Mouse (Mus musculus): ENCODE measurements around the gene Cables2. TPM values are rescaled to one million over a fixed set of nuclear protein-coding genes. Genes with fewer than 3 reads are reported as not detected.
A peak's percentile ranks its signal among the peaks of the same experiment; 100 is the strongest.

Cables2 gene
- polyA plus RNA-seq, 1 experiment: 13.2 TPM

- Histone ChIP-seq H3K36me3 (ENCODE audit: control insufficient read depth, insufficient read depth, low read length, poor library complexity, severe bottlenecking) (no peaks in the 10 kb centered on the region), H3K4me3 (ENCODE audit: low read depth, low read length) (no peak overlapping the region), H3K9me3 (replicated peaks; ENCODE audit: control insufficient read depth, insufficient read depth, low read length, poor library complexity, severe bottlenecking) (no peaks in the 10 kb centered on the region), H3K9ac (ENCODE audit: low read depth, poor library complexity, severe bottlenecking) (no peak overlapping the region), H3K27me3 (ENCODE audit: control insufficient read depth, insufficient read depth, low read length, poor library complexity, severe bottlenecking) (no peaks in the 10 kb centered on the region), H3K4me1 (ENCODE audit: control insufficient read depth, insufficient read depth, low read length) (peaks cover 6% of the 10 kb centered on the region), H3K27ac (ENCODE audit: insufficient read depth, low read length) (peak overlapping the region; percentile 77)
- TF ChIP-seq CTCF (IDR thresholded peaks at IDR 0.05; ENCODE audit: low read depth, low read length) (no peak), EP300 (IDR thresholded peaks at IDR 0.05; ENCODE audit: insufficient read depth, low read depth, low read length) (peak; percentile 59; the same call in 1 of the 2 replicates)
Measured at GRCm38 (mm10) chr2:180276851-180277259, 3.6 kb upstream of the Cables2 start.

GRCm38 (mm10) chr2:180276385-180276784 is 3.1 kb upstream of the Cables2 start:
- no peaks in the 10 kb centered on the region for H3K36me3 ChIP-seq (ENCODE audit: control insufficient read depth, insufficient read depth, low read length, poor library complexity, severe bottlenecking)
- peaks cover 6% of the 10 kb centered on the region for H3K4me1 ChIP-seq (ENCODE audit: control insufficient read depth, insufficient read depth, low read length)
- no peak overlapping the region for H3K4me3 ChIP-seq (ENCODE audit: low read depth, low read length)
- H3K9me3 ChIP-seq (replicated peaks; ENCODE audit: control insufficient read depth, insufficient read depth, low read length, poor library complexity, severe bottlenecking): no peaks in the 10 kb centered on the region
- H3K27me3 ChIP-seq (ENCODE audit: control insufficient read depth, insufficient read depth, low read length, poor library complexity, severe bottlenecking): no peaks in the 10 kb centered on the region
- H3K9ac ChIP-seq (ENCODE audit: low read depth, poor library complexity, severe bottlenecking): no peak overlapping the region
- H3K27ac ChIP-seq (ENCODE audit: insufficient read depth, low read length): no peak overlapping the region
- TF ChIP-seq EP300 (IDR thresholded peaks at IDR 0.05; ENCODE audit: insufficient read depth, low read depth, low read length): no peak
- TF ChIP-seq CTCF (IDR thresholded peaks at IDR 0.05; ENCODE audit: low read depth, low read length): no peak
- no peak for TF ChIP-seq POLR2A (IDR thresholded peaks at IDR 0.05; ENCODE audit: insufficient read depth, low read length)

- Histone ChIP-seq H3K9me3 (replicated peaks; ENCODE audit: control insufficient read depth, insufficient read depth, low read length, poor library complexity, severe bottlenecking) (no peaks in the 10 kb centered on the region), H3K4me3 (ENCODE audit: low read depth, low read length) (no peak overlapping the region), H3K27me3 (ENCODE audit: control insufficient read depth, insufficient read depth, low read length, poor library complexity, severe bottlenecking) (no peaks in the 10 kb centered on the region), H3K9ac (ENCODE audit: low read depth, poor library complexity, severe bottlenecking) (no peak overlapping the region), H3K36me3 (ENCODE audit: control insufficient read depth, insufficient read depth, low read length, poor library complexity, severe bottlenecking) (no peaks in the 10 kb centered on the region), H3K27ac (ENCODE audit: insufficient read depth, low read length) (no peak overlapping the region), H3K4me1 (ENCODE audit: control insufficient read depth, insufficient read depth, low read length) (peaks cover 6% of the 10 kb centered on the region)
- TF ChIP-seq CTCF (IDR thresholded peaks at IDR 0.05; ENCODE audit: low read depth, low read length) (peak; percentile 94), POLR2A (IDR thresholded peaks at IDR 0.05; ENCODE audit: insufficient read depth, low read length) (no peak), EP300 (IDR thresholded peaks at IDR 0.05; ENCODE audit: insufficient read depth, low read depth, low read length) (0 out of 2 replicates have a peak, but pooled peaks have one; percentile 18)
Measured at GRCm38 (mm10) chr2:180275836-180276235, 2.5 kb upstream of the Cables2 start.

- no peaks in the 10 kb centered on the region for H3K9me3 ChIP-seq (replicated peaks; ENCODE audit: control insufficient read depth, insufficient read depth, low read length, poor library complexity, severe bottlenecking)
- H3K4me3 ChIP-seq (ENCODE audit: low read depth, low read length): no peak overlapping the region
- H3K9ac ChIP-seq (ENCODE audit: low read depth, poor library complexity, severe bottlenecking): no peak overlapping the region
- TF ChIP-seq POLR2A (IDR thresholded peaks at IDR 0.05; ENCODE audit: insufficient read depth, low read length) (no peak), EP300 (IDR thresholded peaks at IDR 0.05; ENCODE audit: insufficient read depth, low read depth, low read length) (no peak), CTCF (IDR thresholded peaks at IDR 0.05; ENCODE audit: low read depth, low read length) (no peak)
- no peaks in the 10 kb centered on the region for H3K27me3 ChIP-seq (ENCODE audit: control insufficient read depth, insufficient read depth, low read length, poor library complexity, severe bottlenecking)
- H3K27ac ChIP-seq (ENCODE audit: insufficient read depth, low read length): no peak overlapping the region
- H3K36me3 ChIP-seq (ENCODE audit: control insufficient read depth, insufficient read depth, low read length, poor library complexity, severe bottlenecking): no peaks in the 10 kb centered on the region
- H3K4me1 ChIP-seq (ENCODE audit: control insufficient read depth, insufficient read depth, low read length): peaks cover 6% of the 10 kb centered on the region
Measured at GRCm38 (mm10) chr2:180274523-180274922, 1.2 kb upstream of the Cables2 start.

- H3K36me3 ChIP-seq (ENCODE audit: control insufficient read depth, insufficient read depth, low read length, poor library complexity, severe bottlenecking): no peaks in the 10 kb centered on the region
Measured at GRCm38 (mm10) chr2:180272884-180273321, 393 bp downstream of the Cables2 start.

GRCm38 (mm10) chr2:180271804-180272395 is 1.4 kb downstream of the Cables2 start:
- Histone ChIP-seq H3K9ac (ENCODE audit: low read depth, poor library complexity, severe bottlenecking) (no peak overlapping the region), H3K36me3 (ENCODE audit: control insufficient read depth, insufficient read depth, low read length, poor library complexity, severe bottlenecking) (no peaks in the 10 kb centered on the region)

More at GRCm38 (mm10) chr2:180272884-180273321, 393 bp downstream of the Cables2 start:
- Histone ChIP-seq H3K4me3 (ENCODE audit: low read depth, low read length) (peak overlapping the region; percentile 68), H3K9me3 (replicated peaks; ENCODE audit: control insufficient read depth, insufficient read depth, low read length, poor library complexity, severe bottlenecking) (no peaks in the 10 kb centered on the region), H3K27ac (ENCODE audit: insufficient read depth, low read length) (no peak overlapping the region), H3K4me1 (ENCODE audit: control insufficient read depth, insufficient read depth, low read length) (peaks cover 2% of the 10 kb centered on the region), H3K9ac (ENCODE audit: low read depth, poor library complexity, severe bottlenecking) (peak overlapping the region; percentile 86), H3K27me3 (ENCODE audit: control insufficient read depth, insufficient read depth, low read length, poor library complexity, severe bottlenecking) (no peaks in the 10 kb centered on the region)
- TF ChIP-seq CTCF (IDR thresholded peaks at IDR 0.05; ENCODE audit: low read depth, low read length) (no peak), POLR2A (IDR thresholded peaks at IDR 0.05; ENCODE audit: insufficient read depth, low read length) (no peak), EP300 (IDR thresholded peaks at IDR 0.05; ENCODE audit: insufficient read depth, low read depth, low read length) (no peak)

More at GRCm38 (mm10) chr2:180271804-180272395, 1.4 kb downstream of the Cables2 start:
- TF ChIP-seq POLR2A (IDR thresholded peaks at IDR 0.05; ENCODE audit: insufficient read depth, low read length) (no peak), EP300 (IDR thresholded peaks at IDR 0.05; ENCODE audit: insufficient read depth, low read depth, low read length) (no peak), CTCF (IDR thresholded peaks at IDR 0.05; ENCODE audit: low read depth, low read length) (no peak)
- Histone ChIP-seq H3K27ac (ENCODE audit: insufficient read depth, low read length) (no peak overlapping the region), H3K9me3 (replicated peaks; ENCODE audit: control insufficient read depth, insufficient read depth, low read length, poor library complexity, severe bottlenecking) (no peaks in the 10 kb centered on the region), H3K27me3 (ENCODE audit: control insufficient read depth, insufficient read depth, low read length, poor library complexity, severe bottlenecking) (no peaks in the 10 kb centered on the region), H3K4me3 (ENCODE audit: low read depth, low read length) (no peak overlapping the region), H3K4me1 (ENCODE audit: control insufficient read depth, insufficient read depth, low read length) (peaks cover 2% of the 10 kb centered on the region)
